Mouse (Mus musculus) hindbrain, embryonic 15.5 days (tissue): Measurements from ENCODE around the gene Timmdc1. TPM values are rescaled to one million over a fixed set of nuclear protein-coding genes. Genes with fewer than 3 reads are reported as not detected.

Experiments used
- ATAC-seq: fragments of 200-750 bp; cut with Nextera tagmentation; 2 replicates; pipeline ENCODE4 v1.8.0; 2017; ENCODE audit warnings: low read depth, moderate number of reproducible peaks, moderate TSS enrichment; ENCODE audit not compliant: low FRiP score
- H3K27ac ChIP-seq: fragments of 300-500 bp; sonication (generic); replicated peaks from 2 replicates; pipeline ENCODE4 v1.5.1; 2015; ENCODE audit warnings: mild to moderate bottlenecking, inconsistent platforms
- H3K27me3 ChIP-seq: fragments of 300-500 bp; sonication (generic); 2 replicates; pipeline ENCODE4 v1.6.1; 2015; ENCODE audit warnings: control low read depth, inconsistent platforms
- H3K36me3 ChIP-seq: fragments of 300-500 bp; sonication (generic); 2 replicates; pipeline ENCODE4 v1.6.1; 2015; ENCODE audit warnings: control low read depth, inconsistent platforms
- H3K4me1 ChIP-seq: fragments of 300-500 bp; sonication (generic); replicated peaks from 2 replicates; pipeline ENCODE4 v1.6.1; 2015; ENCODE audit warnings: control low read depth, inconsistent platforms
- H3K4me2 ChIP-seq: fragments of 300-500 bp; sonication (generic); 2 replicates; pipeline ENCODE4 v1.6.1; 2015; ENCODE audit warnings: moderate library complexity, mild to moderate bottlenecking, inconsistent platforms
- H3K4me3 ChIP-seq: fragments of 300-500 bp; sonication (generic); 2 replicates; pipeline ENCODE4 v1.5.1; 2015; ENCODE audit warnings: mild to moderate bottlenecking, inconsistent platforms
- H3K9ac ChIP-seq: fragments of 300-500 bp; sonication (generic); 2 replicates; pipeline ENCODE4 v1.6.1; 2015; ENCODE audit warnings: inconsistent platforms
- H3K9me3 ChIP-seq: fragments of 300-500 bp; sonication (generic); 2 replicates; pipeline ENCODE4 v1.6.1; 2016; ENCODE audit warnings: control low read depth, inconsistent platforms
- WGBS: fragments of 180-500 bp; shearing (Covaris S2); methylation state at CpG from one replicate; pipeline ENCODE4 v1.1.7; 2015; 5-methylcytosine and 5-hydroxymethylcytosine counted together
- polyA plus RNA-seq: library from polyadenylated mRNA; unstranded; fragments of >200 nt; fragmentation: Nextera tagmentation; extraction: Ambion mirVana; gene quantifications from 2 replicates; pipeline ENCODE4 v1.2.1, GENCODE M21; 2015

The Timmdc1 gene
- polyA plus RNA-seq, 1 experiment from 2014 or later: 35.2 TPM

DNA sequence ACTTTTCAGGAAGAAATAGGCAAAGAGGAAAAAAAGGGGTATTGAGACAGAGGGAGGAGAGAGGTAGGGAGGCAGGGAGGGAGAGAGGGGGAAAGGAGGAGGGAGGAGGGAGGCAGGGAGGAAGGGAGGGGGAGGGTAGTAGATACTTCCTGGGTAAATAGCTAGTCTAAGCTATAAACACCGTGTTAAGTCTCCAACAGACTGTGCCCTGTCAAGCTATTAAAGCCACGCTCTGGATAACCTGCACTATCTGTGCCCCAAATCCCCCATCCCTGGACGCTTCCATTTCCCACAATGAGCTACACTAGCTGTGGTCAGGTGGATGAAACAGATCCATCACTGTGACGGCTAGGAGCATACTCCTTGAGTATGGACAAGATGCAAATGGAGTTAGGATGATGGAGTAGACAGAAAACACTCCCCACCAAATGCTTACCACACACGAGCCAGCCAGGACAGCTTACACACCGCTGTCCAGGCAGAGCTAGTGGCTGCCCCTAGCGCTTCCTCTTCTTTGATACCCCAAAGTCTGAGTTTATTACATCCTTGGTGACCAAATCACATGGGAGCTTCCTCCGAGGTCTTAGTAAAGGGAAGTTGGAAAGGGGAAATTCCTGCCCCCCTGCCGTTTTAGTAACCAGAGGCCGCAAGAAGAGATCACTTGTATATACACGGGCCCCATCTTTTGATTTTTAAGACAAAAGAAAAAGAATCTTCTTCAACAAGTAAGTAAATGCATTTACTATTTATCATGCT lies 65.5 kb downstream of the Timmdc1 start:
- H3K27me3 ChIP-seq: no peaks in the 10 kb centered on the region
- no peak overlapping the region for H3K9ac ChIP-seq
- no peak overlapping the region for H3K27ac ChIP-seq
- no peak overlapping the region for H3K4me3 ChIP-seq
- no peak for ATAC-seq
- H3K9me3 ChIP-seq: no peaks in the 10 kb centered on the region
- no peaks in the 10 kb centered on the region for H3K4me1 ChIP-seq
- no peak overlapping the region for H3K4me2 ChIP-seq
- 55% methylated on average over 11 of the region's 11 CpGs for WGBS
- H3K36me3 ChIP-seq: no peaks in the 10 kb centered on the region

DNA sequence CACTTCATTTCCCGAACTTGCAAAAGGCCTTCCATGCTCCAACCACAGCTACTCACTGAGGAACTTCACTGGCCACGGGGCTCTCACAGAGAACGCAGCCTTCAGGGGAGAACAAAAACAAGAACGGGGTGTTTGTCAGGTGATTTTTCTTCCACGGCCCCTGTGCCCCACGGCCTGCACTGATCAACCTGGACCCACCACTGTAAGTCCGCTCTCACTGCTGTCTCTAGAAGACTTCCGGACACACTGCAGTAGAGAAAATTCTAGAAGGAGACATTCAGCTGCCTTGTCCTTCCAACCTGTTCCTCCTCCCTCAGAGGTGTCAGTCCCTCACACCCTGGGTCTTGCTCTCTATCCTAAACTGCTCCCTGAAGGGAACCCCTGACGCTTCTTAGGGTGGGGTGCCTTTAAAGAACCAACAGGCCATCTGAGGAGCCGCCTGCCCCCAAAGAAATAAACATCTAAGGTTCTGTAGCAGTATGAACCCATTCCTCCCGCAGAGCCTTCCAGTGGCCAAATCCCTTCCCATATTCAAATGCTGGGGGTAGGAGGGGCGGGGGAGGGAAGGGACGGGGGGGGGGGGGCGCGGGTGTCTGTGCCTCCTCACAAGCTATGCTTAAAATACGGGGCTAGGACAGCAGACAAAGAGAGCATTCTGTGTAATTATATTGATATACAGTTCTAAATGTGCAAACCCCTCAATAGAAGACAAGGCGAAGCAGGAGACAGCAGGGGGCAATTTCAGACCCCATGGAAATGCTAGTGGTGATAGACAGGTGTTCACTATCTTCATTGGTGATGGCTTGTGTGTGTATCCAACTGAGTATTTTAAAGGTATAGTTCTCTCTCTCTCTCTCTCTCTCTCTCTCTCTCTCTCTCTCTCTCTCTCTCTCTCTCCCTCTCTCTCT lies 66.7 kb downstream of the Timmdc1 start, which contains the start of gene Cd80:
TSS of gene Cd80 (plus strand) at position 51 of the 908 bp plus-strand sequence.
- no peaks in the 10 kb centered on the region for H3K27me3 ChIP-seq
- WGBS: 74% methylated on average over 14 of the region's 17 CpGs
- H3K4me2 ChIP-seq: no peak within 1 kb of the TSS
- no peak for ATAC-seq
- H3K27ac ChIP-seq: no peak within 1 kb of the TSS
- H3K36me3 ChIP-seq: no peaks in the 10 kb centered on the region
- no peaks in the 10 kb centered on the region for H3K9me3 ChIP-seq
- no peak within 1 kb of the TSS for H3K4me3 ChIP-seq
- H3K4me1 ChIP-seq: peaks cover 9% of the 10 kb centered on the region
- no peak within 1 kb of the TSS for H3K9ac ChIP-seq

DNA sequence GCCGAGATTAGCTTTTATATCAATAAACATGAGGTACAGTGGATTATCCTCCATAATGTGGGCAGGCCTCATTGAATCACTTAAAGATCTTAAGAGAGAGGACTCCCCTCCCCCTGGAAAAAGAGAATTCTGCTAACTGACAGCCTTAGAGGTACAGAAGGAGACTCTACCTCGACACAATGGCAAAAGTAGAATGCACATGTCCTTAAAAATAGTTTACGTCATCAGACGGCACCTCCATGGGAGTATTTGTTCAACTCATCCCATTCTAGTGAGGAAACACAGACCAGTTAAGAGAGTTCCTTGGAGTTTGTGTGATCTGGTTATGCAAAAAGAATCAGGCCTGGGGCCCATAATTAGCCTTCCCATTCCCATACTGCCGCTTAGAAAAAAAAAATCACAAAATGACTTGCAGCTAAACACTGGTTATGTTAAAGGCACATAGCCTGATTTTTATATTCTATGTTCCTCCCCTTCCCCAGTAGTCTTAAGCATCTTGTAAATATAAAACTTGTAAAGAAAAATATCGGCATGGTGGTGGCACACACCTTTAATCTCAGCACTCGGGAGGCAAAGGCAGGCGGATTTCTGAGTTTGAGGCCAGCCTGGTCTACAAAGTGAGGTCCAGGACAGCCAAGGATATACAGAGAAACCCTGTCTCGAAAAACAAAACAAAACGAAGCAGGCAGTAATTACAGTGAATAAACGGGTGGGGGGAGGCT lies 67.8 kb downstream of the Timmdc1 start:
- H3K4me1 ChIP-seq: peaks cover 16% of the 10 kb centered on the region
- H3K27me3 ChIP-seq: no peaks in the 10 kb centered on the region
- no peak overlapping the region for H3K4me2 ChIP-seq
- H3K9ac ChIP-seq: no peak overlapping the region
- no peak for ATAC-seq
- no peak overlapping the region for H3K4me3 ChIP-seq
- H3K9me3 ChIP-seq: no peaks in the 10 kb centered on the region
- H3K27ac ChIP-seq: no peak overlapping the region
- peaks cover 4% of the 10 kb centered on the region; the same call in 1 of the 2 replicates for H3K36me3 ChIP-seq
- 81% methylated on average over 11 of the region's 11 CpGs for WGBS

DNA sequence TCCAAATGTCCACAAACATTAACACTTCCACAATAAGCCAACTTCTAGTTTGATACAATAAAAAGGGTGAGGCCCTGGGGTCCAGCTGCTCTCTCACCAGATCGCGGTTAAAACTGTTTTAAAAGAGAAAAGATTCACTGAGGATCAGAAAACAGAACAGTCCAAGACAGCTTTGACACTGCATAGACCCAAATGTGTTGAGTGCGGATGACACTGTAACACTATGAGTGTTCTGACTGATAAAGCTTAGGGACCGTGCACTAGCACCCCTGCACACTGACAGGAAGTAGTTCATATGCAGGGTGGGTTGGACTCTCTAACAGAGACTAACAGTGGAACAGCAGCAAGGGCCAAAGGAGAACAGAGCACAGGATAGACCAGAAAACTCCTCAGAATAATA lies 68.5 kb downstream of the Timmdc1 start:
- ATAC-seq: no peak
- Histone ChIP-seq H3K9ac (no peak overlapping the region), H3K4me1 (peaks cover 17% of the 10 kb centered on the region), H3K9me3 (no peaks in the 10 kb centered on the region), H3K4me2 (no peak overlapping the region), H3K27ac (no peak overlapping the region), H3K36me3 (peaks cover 11% of the 10 kb centered on the region), H3K4me3 (no peak overlapping the region), H3K27me3 (no peaks in the 10 kb centered on the region)
- 88% methylated on average over 4 of the region's 4 CpGs for WGBS

DNA sequence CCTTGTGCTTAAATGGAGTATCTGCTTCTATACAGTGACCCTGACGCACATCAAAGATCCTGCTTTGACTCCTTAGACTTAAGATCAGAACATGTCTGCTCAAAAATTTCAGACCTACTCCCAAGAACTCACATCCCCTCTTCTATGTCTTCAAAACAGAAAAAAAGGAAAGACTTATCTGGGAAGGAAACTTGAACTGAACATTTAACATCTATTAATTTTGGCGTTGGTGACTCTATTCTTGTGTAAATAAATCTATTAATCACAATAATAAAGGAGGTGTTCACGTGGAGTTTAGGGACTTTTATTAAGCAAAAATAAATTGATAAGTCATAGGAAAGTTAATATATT lies 69.3 kb downstream of the Timmdc1 start:
- peak overlapping the region; percentile 85 for H3K27ac ChIP-seq
- ATAC-seq: no peak
- peaks cover 17% of the 10 kb centered on the region for H3K4me1 ChIP-seq
- no peaks in the 10 kb centered on the region for H3K27me3 ChIP-seq
- H3K36me3 ChIP-seq: peaks cover 19% of the 10 kb centered on the region
- 27% methylated on average over 3 of the region's 3 CpGs for WGBS
- H3K4me2 ChIP-seq: peak overlapping the region; percentile 69
- peak overlapping the region; percentile 56 for H3K4me3 ChIP-seq
- peak overlapping the region; percentile 76 for H3K9ac ChIP-seq
- H3K9me3 ChIP-seq: no peaks in the 10 kb centered on the region

DNA sequence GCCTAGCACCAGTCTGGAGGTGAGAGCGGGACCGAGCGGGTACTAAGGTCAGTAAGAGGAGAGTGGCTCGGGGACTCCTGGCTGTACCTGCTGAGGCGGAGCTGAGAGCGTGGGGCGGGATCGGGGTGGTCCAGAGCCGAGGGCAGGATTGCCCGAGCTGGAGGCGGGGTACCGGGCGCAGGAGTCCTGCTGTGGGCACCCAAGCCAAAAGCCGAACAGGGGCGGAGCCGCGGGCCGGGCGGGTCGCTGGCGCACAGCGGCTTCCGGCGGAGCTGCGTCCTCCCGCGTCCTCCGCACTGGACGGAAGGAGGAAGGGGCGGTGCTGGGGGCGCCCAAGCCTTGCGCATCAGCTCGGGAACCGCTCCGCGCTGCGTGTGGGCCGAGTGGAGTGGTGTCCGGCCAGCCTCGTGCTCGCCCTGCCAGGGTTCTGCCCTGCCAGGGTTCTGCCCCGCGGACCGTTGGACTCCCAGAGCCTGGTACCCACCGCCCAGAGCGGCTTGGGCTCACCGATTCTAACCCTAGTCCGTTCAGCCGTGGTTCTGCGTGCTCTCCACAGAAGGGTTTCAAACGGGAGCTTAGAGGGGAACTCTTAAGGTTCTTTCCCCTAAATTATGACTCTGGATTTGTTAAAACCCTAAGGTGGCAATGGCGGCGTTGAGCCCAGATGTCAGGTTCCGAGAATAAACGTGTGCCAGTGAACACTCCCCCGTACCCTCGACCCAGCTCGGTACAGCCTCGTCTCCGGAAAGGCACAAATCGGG lies 69.8 kb downstream of the Timmdc1 start, which contains the start of gene Adprh:
TSS of gene Adprh (minus strand) at position 262 of the 761 bp plus-strand sequence.
- WGBS: under 1% methylated on average over 58 of the region's 61 CpGs
- Histone ChIP-seq H3K36me3 (peaks cover 22% of the 10 kb centered on the region), H3K9me3 (no peaks in the 10 kb centered on the region), H3K4me1 (peaks cover 17% of the 10 kb centered on the region), H3K4me2 (peak within 1 kb of the TSS; percentile 69), H3K27me3 (no peaks in the 10 kb centered on the region), H3K4me3 (peak within 1 kb of the TSS; percentile 56), H3K9ac (peak within 1 kb of the TSS; percentile 76), H3K27ac (peak within 1 kb of the TSS; percentile 85)
- peak; percentile 98 for ATAC-seq

DNA sequence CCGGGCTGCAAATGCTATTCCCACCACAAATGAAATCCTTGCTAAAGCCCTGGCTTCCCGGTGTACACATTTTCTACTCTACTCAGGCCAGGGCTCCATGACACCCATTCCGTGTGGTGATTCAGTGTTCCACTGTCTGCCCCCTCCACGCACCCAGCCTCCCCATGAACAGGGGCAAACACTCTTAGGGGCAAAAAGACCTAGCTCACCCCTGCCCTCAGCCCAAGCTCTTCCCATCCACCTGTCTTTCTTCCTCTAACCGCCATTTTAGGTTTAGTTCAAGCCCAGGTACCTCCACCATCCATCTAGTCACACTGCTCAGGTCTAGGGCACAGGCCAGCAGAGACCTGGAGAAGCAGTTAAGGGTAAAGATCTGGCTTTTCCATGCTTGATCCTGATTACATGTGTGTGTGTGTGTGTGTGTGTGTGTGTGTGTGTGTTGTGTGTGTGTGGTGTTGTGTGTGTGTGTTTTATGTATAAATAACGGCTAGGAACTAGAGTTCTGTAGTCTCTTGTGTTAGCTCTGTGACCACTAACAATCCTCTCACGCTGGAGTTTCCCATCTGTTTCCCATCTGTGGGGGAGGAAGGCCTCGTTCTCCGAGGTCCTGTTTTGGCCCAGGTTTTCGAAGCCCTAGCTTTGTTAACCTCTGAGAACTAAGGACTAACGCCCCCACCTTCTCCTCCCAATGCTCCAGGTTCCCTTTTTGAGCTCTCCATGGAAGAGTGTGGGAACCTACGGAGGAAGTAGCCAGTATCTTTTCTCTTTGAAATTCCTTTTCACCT lies 70.8 kb downstream of the Timmdc1 start:
- H3K36me3 ChIP-seq: peaks cover 31% of the 10 kb centered on the region
- WGBS: 44% methylated on average over 12 of the region's 12 CpGs
- peak overlapping the region; percentile 76 for H3K9ac ChIP-seq
- peaks cover 17% of the 10 kb centered on the region for H3K4me1 ChIP-seq
- peak overlapping the region; percentile 56 for H3K4me3 ChIP-seq
- peak overlapping the region; percentile 69 for H3K4me2 ChIP-seq
- ATAC-seq: no peak
- no peaks in the 10 kb centered on the region for H3K27me3 ChIP-seq
- no peaks in the 10 kb centered on the region for H3K9me3 ChIP-seq
- peak overlapping the region; percentile 85 for H3K27ac ChIP-seq

DNA sequence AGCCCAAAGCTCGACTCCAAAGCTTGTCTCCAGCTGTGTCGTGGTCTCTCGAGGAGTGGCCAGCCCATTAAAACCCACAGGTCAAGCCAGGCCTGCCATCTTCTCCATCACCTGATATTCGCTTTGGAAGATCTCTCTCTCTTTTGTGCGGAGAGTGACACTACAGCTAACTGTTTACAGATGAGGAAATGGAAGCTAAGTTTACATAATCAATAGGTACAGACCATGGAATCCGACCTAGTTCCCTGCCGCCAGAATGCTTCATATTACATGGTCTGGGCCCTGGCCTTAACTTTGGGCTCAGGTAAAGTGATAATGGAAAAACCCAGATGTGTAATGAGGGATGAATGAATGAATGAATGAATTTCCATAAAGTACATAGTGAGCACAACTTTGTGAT lies 71.8 kb downstream of the Timmdc1 start:
- no peak for ATAC-seq
- Histone ChIP-seq H3K27me3 (no peaks in the 10 kb centered on the region), H3K36me3 (peaks cover 40% of the 10 kb centered on the region), H3K4me3 (no peak overlapping the region), H3K27ac (no peak overlapping the region), H3K4me1 (peaks cover 17% of the 10 kb centered on the region), H3K4me2 (no peak overlapping the region), H3K9me3 (no peaks in the 10 kb centered on the region), H3K9ac (no peak overlapping the region)
- 91% methylated on average over 7 of the region's 7 CpGs for whole genome bisulfite sequencing

DNA sequence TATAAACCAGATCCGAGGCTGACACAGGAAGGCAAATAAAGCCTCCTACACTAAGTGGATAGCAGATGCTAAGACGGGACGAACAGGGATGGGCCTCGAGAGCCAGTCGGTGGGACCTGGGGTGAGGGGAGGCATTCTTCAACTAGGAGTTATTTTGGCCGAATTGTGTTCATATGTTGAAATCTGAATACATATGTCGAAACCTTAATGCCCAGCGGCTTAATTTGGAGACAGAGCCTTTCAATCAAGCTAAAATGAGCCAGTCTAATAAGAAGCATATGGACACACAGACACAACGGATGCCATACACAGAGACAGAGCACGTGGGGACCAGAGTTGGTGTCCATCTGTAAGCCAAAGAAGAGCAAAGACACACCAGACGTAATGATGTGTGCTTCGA lies 74.0 kb downstream of the Timmdc1 start:
- Histone ChIP-seq H3K27ac (no peak overlapping the region), H3K36me3 (peaks cover 62% of the 10 kb centered on the region), H3K9me3 (no peaks in the 10 kb centered on the region), H3K4me1 (peaks cover 17% of the 10 kb centered on the region), H3K9ac (no peak overlapping the region), H3K4me3 (no peak overlapping the region), H3K4me2 (no peak overlapping the region), H3K27me3 (no peaks in the 10 kb centered on the region)
- WGBS: 96% methylated on average over 12 of the region's 12 CpGs
- no peak for ATAC-seq
